Mouse (Mus musculus) thymus, postnatal 14 days (tissue): ENCODE measurements at regions not wholly inside any gene's neighbourhood (a gene's known extent, or its start where the extent isn't known, plus 50 kb on each side); places are given as distances from the start of the nearest gene placed in this dataset.
A peak's percentile ranks its signal among the peaks of the same experiment; 100 is the strongest.

Experiments
- DNase-seq: peaks from one replicate; pipeline ENCODE4 v3.0.0; 2021

- no peak for DNase-seq
Measured at GRCm38 (mm10) chr17:62546286-62546685, 334.8 kb downstream of the Efna5 start.

GRCm38 (mm10) chr17:62545330-62545729 is 335.8 kb downstream of the Efna5 start:
- DNase-seq = no peak

- DNase-seq = no peak
Measured at GRCm38 (mm10) chr17:62543056-62543975, 337.8 kb downstream of the Efna5 start.

- no peak for DNase-seq
Measured at GRCm38 (mm10) chr17:62529911-62530310, 351.2 kb downstream of the Efna5 start.

DNA sequence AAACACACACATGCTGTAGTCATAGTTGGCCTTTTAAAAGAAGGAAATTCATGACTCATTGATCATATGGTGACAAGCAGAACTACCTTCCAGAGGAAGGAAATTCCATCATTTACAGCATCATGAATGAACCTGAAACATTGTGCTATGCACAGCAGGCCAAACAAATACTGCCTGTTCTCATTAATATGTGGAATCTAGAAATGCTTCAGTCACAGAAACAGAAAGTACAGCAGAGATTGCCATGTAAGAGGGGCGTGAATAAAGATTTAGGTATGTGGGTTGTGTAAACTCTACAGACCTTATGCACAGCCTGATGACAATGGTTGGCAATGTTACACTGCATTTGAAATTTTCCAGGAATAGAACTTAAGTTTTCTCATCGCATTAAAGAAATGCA is 353.6 kb downstream of the Efna5 start:
- DNase-seq = no peak

GRCm38 (mm10) chr17:62513635-62514034 is 367.5 kb downstream of the Efna5 start:
- DNase-seq = no peak

DNA sequence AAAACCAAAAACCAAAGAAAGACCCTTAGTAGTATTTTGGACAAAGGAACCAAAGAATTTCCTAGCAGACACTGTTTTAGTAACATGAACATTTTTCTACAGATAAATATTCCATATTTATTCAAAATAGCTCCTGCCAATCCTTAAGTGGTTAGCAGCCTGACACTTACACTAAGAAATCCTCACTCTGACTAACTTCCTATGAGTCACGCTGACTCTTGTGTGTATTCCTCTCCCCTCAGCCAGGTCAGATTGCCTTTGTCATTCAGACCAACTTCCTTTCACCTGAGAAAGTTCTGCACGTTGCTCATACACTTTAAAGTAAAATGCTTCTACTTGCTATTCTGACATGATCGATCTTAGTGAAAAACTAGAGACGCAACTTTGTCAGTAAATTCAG is 370.9 kb downstream of the Efna5 start:
- no peak for DNase-seq

DNA sequence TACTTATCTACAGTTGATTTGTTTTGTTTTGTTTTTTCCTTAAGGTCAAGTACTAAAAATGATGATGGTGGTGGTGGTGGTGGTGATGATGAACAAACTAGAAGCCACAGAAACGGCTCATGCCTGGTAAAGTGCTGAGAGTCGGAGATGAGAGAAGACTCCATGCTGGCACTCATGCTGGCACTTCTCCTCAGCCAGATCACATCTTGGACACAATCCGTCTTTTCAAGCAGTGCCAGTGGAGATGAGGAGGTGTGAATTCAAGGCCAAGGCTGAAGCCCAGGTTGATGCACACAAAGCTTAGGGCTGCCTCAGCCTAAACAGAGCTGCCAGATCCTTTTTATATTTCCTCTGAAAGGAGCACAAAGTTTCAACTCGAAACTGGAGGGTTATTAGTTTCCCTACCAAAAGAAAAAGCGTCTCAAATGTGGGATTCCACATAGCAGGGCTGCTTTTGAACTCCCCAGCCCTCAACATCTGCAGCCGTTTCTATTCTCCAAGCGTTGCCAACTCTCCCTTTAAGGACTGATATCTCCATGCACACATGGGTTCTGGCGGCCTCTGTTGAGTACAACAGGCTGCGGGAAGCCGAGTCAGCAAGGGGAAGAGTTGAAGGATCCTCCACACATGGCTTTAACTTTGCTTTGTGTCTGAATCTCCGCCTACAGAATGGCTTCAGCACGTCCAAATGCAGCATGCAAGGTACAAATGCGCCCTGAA is 373.2 kb downstream of the Efna5 start:
- DNase-seq = no peak

DNA sequence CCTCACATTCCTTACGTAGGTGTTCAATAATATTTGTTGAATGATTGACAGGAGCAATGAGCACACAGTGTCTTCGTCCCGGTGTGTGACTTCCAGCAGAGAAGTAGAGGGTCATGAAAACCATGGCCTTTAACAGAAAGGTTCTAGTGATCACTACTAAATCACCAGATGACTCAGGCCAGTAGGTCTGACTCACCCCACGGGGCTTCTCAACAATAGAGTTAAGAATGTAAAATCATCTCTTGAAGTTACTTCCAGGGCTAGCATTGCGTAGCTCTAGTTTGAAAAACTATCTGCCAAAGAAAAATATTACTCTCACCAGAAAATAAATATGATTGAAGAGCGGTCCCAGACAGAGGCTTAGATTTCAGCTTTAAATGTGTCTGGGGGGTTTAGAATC is 376.4 kb downstream of the Efna5 start:
- DNase-seq = no peak

DNA sequence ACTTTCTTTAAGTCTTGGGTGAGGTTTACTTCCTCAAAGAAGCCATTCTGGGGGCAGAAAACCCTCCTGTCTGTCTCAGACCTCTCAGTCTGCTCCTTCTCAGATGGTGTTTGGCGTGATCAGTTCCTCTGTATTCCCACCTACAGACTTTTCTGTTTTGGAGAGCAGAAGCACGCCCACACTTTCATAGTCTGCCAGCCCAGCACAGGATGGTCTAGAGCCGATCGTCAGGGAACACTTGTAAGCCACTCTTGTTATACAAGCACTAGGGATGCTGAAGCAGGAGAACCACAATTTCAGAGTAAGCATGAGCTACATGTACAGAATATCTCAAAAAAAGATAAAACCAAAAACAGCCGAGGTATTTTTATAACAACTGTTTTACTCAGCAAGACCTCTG is 410.4 kb downstream of the Efna5 start:
- no peak for DNase-seq

DNA sequence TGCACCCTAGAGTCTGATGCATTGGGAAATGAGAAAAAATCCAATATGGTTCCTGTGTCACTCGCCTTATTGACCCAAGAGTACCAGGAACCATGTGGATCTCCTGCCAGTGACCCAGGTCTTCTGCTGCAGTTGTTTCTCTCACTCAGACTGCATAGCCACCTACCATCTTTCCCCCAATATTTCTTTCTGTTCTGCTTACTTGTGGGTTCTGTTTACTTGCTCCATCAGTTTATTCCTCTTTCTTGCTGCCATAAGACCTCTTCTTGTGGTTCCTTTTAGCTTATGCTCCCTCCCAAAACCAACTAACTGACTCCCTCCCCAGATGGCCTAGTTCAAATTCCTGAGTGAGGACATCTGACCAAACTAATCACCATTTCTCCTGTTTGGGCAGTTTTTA is 411.8 kb downstream of the Efna5 start:
- DNase-seq = no peak

DNA sequence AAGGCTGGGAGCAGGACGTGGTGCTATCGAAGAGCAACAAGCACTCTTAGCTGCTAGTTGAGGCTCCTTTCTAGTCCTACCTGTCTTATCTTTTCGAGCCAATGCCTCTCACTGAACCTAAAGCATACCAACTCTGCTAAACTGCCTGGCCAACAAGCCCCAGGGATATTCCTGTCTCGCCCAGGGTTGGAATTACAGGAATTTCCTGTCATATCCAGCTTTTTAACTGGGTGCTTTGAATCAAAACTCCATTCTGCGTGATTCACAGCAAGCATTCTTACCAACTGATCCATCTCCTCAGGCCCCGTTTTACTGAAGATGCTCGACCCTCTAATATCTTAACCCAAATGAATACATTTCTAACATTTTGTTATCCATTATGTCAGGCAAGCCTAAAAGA is 412.3 kb downstream of the Efna5 start:
- DNase-seq = no peak

- no peak for DNase-seq
Measured at GRCm38 (mm10) chr17:62467072-62467471, 414.0 kb downstream of the Efna5 start.

DNA sequence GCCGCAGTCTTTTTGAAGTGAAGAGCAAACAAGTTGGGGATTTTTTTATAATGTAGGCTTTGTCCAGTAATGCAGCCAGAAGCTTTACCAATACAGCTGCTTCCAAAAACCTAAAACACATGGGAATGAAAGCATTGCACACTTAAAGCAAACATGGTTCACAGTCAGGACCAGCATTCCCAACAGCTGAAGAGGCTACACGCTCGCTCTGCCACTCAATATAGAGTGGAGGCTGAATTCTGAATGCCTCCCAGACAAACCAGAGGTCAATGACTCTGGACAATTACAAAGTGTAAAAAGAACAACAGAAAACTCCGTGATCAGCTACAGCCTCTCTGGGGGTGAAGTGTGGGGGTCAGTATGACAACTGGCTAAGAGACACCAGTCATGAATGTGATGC is 416.1 kb downstream of the Efna5 start:
- no peak for DNase-seq

GRCm38 (mm10) chr17:62464228-62464627 is 416.9 kb downstream of the Efna5 start:
- no peak for DNase-seq

DNA sequence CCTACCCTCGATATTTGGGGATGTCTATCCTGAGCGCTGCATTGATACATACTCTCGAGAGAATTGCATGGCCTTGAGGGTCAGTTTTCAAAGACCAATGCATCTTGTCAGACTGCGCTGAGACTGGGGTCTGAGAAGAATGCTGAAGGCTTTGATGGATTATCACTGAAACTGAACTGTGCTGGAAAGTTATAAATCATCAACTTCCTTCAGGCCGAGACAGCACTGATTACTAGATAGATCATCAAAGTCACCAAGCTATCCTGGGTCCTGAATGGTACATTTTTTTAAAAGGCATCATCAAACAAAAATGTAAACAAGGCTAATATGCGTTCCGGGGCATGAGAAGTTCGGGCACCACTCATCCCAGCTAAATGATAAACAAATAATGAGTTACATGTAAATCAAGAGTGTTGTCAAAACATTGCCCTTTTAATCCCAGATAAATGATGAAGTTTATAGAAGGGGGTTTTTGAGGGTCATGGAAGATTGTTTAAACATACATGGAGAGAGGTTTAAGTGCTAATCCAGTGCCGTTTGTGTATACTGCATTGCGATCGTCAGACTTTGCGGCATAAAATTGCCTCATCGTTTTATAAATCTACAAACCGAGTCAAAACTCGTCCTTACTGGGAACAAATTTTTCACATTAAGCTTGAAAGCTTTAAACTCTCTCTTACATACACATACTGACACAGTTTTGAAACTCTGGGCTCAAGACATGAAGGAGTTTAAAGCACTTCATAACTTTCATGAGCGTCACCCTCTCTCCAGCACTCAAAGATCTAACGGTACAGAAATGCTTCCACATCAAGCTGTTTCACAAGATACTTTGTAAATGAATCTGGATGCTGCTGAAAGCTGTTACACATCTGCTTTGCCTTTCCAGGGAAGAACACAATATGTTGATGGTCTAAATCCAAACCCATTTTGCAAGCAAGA is 419.5 kb downstream of the Efna5 start:
- no peak for DNase-seq

DNA sequence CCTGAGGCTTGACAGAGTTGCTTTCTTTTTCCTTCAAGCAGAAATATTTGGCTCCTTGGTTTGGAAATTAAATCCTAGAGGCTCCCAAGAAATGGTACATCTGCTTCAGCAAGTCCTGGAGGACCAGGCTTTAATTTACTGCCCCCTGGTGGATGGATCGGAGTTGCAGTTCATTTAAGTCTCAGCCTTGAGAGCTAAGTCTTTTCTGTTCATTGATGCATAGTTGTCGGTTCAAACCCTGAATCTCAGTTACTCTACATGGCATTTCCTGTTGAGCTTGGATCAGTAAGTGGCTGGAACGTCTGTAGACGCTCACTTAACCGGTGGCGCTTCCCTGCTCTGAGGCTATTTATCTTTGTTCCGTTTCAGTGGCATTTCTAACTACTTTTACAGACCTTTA is 422.2 kb downstream of the Efna5 start:
- DNase-seq = peak; percentile 39

- no peak for DNase-seq
Measured at GRCm38 (mm10) chr17:62438045-62438444, 443.1 kb downstream of the Efna5 start.

GRCm38 (mm10) chr17:62436044-62436443 is 445.1 kb downstream of the Efna5 start:
- no peak for DNase-seq

DNA sequence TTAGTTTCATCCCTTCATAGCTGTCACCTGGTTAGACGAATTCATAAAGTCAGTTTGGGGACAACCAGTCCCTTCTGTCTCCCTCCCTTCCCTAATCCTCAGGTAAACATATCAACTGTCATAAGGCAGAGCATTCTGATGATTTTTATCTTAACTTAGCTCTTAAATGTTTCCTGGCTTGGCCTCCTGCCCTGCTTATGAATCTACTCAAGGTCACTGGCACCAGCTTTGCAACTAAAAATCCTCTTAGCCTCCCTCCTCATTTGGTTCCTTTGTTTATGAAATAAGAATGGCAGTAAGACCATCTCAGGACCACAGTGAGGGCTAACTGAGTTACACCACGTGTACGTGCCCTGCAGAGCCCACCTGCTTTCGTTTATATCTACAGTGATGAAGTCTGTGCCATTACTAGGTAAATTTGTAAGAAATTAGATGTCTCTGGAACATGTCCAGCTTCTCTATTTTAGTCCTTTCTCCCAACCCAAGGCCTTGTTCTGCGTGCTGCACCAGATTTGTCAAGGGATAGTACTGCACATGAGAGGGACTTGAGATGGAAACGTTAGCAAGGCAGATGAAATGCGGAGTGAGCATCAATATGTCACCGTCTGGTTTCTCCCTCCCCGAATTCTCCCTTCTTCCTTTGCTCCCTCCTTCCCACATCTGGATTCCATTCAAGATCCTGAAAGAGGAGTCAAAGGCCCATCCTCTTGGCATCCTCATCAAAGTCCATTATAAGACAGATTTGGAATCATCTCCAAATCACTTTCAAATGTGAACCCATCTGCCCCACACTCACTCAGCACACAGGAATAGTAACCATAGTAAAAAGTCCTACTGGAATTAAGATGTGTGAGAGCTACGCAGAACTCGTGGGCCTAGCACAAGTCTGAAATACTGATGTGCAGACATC is 457.4 kb downstream of the Efna5 start:
- no peak for DNase-seq

- DNase-seq = no peak
Measured at GRCm38 (mm10) chr17:62417584-62417983, 463.5 kb downstream of the Efna5 start.

DNA sequence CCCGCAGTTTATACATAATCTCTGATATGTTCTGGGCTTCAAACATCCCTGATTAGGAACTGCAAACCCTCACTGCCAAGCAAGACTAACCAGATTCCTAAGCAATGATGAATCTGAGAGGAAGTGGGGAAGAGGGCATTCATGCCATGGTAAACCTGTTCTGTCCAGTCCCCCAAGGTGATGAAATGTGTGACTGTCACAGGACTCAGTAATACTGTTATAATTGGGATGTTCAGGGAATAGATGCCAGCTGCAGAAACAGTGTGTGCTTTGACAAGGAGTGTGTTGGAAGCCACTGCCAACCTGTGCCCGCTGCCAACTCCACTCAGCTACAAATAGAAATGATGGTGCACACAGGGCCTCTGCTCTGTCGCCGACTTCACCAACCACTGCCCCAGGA is 466.0 kb downstream of the Efna5 start:
- no peak for DNase-seq
